Mouse (Mus musculus) T-cell, adult 2 months (primary cell): ENCODE measurements around the gene Kcnd3.

ENCODE experiments used
- DNase-seq: peaks from one replicate; pipeline ENCODE4 v3.0.0; 2022; ENCODE audit warnings: low spot score

The Kcnd3 gene

GRCm38 (mm10) chr3:105722510-105722909 is 270.4 kb downstream of the Kcnd3 start:
- DNase-seq: no peak
